Mouse (Mus musculus) urinary bladder, adult 18-20 months (tissue): ENCODE data around the gene Slc38a8.
A peak's percentile ranks its signal among the peaks of the same experiment; 100 is the strongest.

ENCODE experiments used
- DNase-seq, 2 experiments: peaks; one replicate each; pipeline ENCODE4 v3.0.0; 2022; ENCODE audit warnings: low spot score in 2 of 2, mixed read lengths in 2 of 2

Gene Slc38a8

GRCm38 (mm10) chr8:119437506-119437905, 64.0 kb downstream of the Slc38a8 start:
- DNase-seq = no peak

- DNase-seq = peak; percentile 92 to 93
These were observed 64.6 kb downstream of the Slc38a8 start for GRCm38 (mm10) chr8:119436933-119437332.

- no peak for DNase-seq
These were observed 65.2 kb downstream of the Slc38a8 start for GRCm38 (mm10) chr8:119436331-119436730.

- DNase-seq = no peak
These were observed 66.0 kb downstream of the Slc38a8 start for GRCm38 (mm10) chr8:119435527-119435926.

- no peak for DNase-seq
These were observed 66.9 kb downstream of the Slc38a8 start for GRCm38 (mm10) chr8:119434569-119434968.

- DNase-seq = no peak
These were observed 67.8 kb downstream of the Slc38a8 start, which contains the start of gene Osgin1 for GRCm38 (mm10) chr8:119433582-119434174. Gene Osgin1, plus strand, starts transcription at chr8:119434124.

GRCm38 (mm10) chr8:119432372-119432771, 69.1 kb downstream of the Slc38a8 start:
- no peak for DNase-seq

- DNase-seq = no peak
These were observed 70.8 kb downstream of the Slc38a8 start for GRCm38 (mm10) chr8:119430690-119431089.

GRCm38 (mm10) chr8:119430250-119430649, 71.2 kb downstream of the Slc38a8 start:
- DNase-seq = no peak
